Mouse (Mus musculus) ES-Bruce4 (cell line): Measurements from ENCODE around the gene Fut8.

Experiments
- CTCF ChIP-seq: IDR thresholded peaks from one replicate; pipeline ENCODE4 v1.8.1; 2011; ENCODE audit warnings: low read depth, low read length
- EP300 ChIP-seq: IDR thresholded peaks from 2 replicates; pipeline ENCODE4 v1.6.1; 2011; ENCODE audit warnings: low read depth, low read length; ENCODE audit not compliant: insufficient read depth
- POLR2A ChIP-seq: IDR thresholded peaks from one replicate; pipeline ENCODE4 v1.8.1; 2011; ENCODE audit warnings: low read length; ENCODE audit not compliant: insufficient read depth

DNA sequence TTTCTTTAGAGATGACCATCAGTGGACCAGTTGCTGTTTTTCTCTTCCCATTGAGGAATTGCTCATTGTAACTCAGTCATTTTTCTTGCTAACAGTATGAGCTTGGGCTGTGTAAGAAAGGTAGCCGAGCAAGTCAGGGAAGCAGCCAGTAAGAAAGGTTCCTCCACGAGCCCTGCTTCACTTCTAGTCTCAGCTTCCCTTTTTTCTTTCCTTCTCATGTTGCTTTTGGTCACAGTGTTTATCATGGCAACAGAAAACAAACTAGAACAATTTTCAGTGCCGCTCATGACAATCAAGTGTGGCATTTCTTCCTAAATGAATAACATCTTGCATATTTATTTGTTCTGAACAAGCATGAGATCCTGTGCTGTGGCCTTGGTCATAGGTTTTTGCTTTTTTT is 32.8 kb downstream of the Fut8 start:
- TF ChIP-seq POLR2A, result no peak
- no peak for TF ChIP-seq CTCF
- no peak for TF ChIP-seq EP300
